Mouse (Mus musculus): ENCODE results near the gene D130052B06Rik. TPM values are rescaled to one million over a fixed set of nuclear protein-coding genes. Genes with fewer than 3 reads are reported as not detected.

The D130052B06Rik gene
- not detected for total RNA-seq (2021)

DNA sequence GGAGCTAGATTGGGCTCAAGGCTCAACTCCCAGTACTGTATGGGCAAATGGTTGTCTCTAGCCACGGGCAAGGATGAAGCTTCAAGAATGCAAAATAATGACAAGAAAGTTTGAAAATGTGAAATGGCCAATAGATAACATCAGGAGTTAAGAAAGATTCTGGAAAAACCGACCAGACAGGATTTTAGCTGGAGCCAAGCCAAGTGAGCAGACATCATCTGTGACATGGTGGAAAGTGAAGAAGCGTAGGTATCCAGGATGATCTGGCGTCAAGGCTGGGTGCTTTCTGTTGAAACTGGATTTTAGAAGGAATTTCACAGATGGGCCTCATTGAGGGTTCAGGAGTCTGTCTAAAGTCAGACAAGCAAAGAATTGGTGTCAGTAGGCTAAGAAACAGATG, at the start of gene D130052B06Rik:
Gene D130052B06Rik, plus strand, starts transcription at position 317 of the 400 bp plus-strand sequence.
- intact Hi-C loops (cut with DNase I): no loop called here
- DNase-seq (ENCODE audit: low spot score in 2 of 2): no peak

DNA sequence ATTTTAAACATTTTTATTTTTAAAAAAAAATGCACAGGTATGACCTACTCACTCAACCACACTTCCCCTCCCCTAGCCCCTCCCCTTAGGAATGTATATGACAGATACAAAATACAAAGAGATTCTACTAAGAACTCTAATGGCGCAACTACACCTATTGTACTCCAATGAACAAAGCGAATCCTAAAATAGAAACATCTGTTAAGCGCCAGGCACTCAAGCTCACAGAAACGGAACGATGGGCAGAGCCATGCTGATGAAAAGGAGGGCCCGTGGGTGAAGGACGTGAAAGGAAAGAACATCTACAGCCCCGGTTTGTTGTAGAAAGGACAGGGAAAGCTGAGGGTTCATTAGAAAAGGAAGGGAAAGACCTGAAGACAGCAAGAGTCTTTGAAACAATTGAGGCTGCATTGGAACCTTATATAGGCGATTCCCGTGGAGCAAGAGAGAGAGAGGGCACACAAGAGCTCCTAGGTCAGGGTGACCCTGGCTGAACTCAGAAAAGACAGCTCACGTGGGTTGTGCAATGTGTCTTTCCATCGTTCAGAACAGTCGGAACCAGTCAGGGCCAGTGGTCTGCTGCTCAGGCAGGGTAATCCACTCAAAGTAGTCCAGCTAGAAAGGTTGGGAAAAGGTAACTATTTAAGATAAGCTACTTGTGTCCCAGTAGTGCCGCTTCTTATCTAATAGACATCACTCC, 48.1 kb upstream of the D130052B06Rik start:
- intact Hi-C loops (cut with DNase I): no loop called here
- DNase-seq (ENCODE audit: low spot score in 2 of 2): no peak

DNA sequence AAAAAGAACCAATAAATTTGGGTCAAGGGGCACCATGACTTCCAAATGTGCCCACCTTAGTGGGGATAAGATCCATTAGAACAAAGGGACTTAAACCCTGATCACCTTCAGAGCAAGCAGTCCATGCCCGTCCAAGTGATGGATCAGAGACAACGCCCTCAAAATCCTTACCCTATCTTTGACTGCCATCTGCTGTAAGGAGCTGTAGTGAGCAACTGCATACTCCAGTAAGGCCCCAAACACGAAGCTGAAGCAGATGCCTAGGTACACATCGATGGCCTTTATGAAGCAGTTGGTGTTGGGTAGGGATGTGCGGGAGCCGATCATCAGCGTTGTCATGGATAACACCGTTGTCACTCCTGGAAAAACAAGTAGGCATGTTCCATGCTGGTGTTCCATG, 45.0 kb upstream of the D130052B06Rik start:
- intact Hi-C loops (cut with DNase I): loop anchor here (2.0 kb wide), 1 partner anchor 377 kb away; no protein-coding TSS in a partner anchor
- no peak for DNase-seq (ENCODE audit: low spot score in 2 of 2)

DNA sequence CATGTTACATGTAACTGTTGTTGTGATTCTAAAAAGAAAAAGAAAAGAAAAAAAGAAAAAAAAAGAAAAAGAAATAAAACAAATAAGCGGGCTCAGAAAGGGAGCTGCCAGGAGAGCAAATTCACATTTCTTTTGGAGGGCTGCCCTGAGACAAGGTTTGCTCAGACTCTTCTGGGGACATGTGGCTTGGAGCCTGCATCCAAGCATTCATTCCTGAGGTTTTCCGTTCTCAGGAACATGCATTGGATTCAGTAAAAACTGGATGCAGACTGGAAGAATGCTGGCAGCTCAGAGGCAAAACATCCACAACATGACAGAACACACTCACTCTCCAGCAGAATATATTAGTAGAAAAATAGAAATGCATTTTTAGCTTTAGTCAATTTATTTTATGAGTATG, 35.2 kb upstream of the D130052B06Rik start:
- intact Hi-C loops (cut with DNase I): no loop called here
- no peak for DNase-seq (ENCODE audit: low spot score in 2 of 2)

DNA sequence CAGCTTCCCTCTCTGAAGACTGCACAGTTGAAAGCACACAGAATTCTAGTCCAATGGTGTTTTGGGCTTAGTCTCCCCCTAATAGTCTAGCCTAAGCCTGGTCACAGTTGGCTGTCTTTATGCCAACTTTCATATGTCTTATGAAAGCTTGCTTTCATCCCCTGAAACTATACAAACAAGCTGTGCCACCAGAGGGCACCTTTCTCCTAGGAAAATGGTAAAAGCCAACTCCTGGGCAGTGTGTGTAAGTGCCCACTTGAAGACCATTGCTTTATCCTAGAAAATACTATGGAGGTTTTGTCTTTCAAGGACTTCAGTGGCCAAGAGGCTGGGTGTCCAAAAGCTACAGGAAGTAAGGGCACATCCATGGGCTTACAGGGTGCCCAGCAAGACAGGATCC, 28.7 kb upstream of the D130052B06Rik start:
- intact Hi-C loops (cut with DNase I): loop anchor here (1.0 to 2.0 kb wide), 2 partner anchors 44 to 150 kb away; no protein-coding TSS in a partner anchor
- DNase-seq (ENCODE audit: low spot score in 2 of 2): peak in 1 of 2 experiments; percentile 23

DNA sequence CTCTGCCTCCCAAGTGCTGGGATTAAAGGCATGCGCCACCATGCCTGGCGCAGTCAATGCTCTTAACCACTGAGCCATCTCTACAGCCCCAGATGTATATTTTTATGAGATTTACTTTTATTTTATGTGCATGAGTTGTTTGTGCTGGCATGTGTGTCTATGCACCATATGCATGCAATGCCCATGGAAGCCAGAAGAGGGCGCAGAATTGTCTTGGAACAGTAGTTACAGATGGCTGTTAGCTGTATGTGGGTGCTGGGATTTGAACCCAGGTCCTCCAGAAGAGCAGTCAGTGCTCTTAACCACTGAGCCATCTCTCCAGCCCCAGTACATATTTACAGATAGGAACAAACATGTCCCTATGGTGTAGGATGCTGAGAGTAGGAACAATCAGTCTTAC, 24.2 kb upstream of the D130052B06Rik start:
- DNase-seq (ENCODE audit: low spot score in 2 of 2): no peak
- intact Hi-C loops (cut with DNase I): no loop called here

DNA sequence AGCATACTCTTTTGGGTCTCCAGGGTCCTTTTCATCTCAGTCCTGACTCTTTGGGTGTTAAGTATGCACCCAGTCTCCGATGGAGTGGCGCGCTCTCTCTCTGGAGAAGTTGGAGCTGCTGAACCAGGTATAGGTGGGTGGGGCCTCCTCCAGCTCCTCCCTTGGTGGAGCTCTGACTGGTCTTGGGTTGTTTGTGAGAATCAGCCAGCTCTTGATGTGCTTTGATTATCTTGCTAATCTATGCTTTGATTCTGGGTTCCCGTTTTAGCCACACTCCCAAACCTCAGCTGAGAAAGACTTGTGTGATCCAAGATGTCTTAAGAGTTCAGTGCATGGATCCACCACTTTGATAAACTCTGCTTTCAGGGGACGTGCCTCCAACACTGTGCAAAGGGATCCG, 20.2 kb upstream of the D130052B06Rik start, which contains the start of gene Gabrp:
Gene Gabrp, minus strand, starts transcription at position 101 of the 400 bp plus-strand sequence.
- intact Hi-C loops (cut with DNase I): no loop called here

DNA sequence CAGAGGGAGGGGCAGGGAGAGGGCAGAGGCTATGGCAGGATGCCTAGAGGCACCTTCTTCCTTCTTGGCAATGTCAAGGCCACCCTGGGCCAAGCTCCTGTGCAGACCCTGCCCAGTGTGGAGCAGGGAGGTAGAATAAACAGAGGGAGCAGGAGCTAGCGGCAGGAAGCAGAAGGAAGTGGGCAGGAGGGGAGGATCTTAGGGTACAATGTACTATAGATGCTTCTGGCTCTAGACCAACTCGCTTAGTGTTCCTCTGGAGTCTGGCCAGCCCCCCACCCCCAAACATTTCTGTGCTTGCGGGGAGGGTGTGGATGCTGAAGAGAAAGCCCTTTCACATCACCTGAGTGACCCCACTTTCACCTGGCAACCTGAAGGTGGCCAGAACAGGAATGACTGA, 19.5 kb upstream of the D130052B06Rik start:
- intact Hi-C loops (cut with DNase I): no loop called here
- DNase-seq (ENCODE audit: low spot score in 2 of 2): no peak

More for the DNA sequence above, 20.2 kb upstream of the D130052B06Rik start, which contains the start of gene Gabrp:
- no peak for DNase-seq (ENCODE audit: low spot score in 2 of 2)

DNA sequence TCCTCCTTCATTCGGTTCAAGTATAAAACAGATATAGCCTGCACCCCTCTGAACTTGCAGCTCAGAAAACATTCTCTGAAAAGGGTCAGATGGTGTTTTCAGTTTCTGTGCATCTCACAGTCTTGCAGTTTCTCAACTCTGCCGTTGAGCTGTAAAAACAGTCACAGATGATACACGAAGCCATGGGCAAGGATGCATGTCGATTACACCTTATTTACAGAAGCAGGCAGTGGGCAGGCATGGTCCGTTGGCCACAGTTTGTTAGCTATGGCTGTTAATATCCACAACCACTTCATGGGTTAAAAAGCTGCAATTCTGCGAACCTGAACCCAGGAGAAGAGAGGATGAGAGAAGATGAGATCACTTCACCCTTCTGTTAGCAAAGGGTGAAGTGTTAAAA, 12.5 kb upstream of the D130052B06Rik start:
- intact Hi-C loops (cut with DNase I): no loop called here
- no peak for DNase-seq (ENCODE audit: low spot score in 2 of 2)

DNA sequence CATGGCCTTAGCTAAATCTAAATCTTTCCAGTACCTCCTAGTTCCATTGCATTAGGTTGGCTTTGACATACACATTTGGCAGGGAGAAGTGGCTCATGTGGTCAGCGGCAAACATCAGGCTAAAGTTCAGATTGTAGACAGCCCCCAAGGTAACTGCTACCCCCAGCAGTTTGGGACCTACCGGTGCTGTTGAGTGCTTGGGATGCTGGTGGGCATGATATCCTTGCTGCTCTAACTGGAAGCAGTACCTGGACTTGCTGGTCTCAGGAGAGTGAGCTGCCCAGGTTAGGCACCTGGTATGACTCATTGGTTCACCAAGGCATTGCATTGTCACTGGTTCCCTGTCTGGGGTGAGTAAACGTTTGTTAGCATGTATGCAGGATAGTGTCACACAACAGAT, 8.3 kb upstream of the D130052B06Rik start:
- intact Hi-C loops (cut with DNase I): no loop called here
- DNase-seq (ENCODE audit: low spot score in 2 of 2): no peak

DNA sequence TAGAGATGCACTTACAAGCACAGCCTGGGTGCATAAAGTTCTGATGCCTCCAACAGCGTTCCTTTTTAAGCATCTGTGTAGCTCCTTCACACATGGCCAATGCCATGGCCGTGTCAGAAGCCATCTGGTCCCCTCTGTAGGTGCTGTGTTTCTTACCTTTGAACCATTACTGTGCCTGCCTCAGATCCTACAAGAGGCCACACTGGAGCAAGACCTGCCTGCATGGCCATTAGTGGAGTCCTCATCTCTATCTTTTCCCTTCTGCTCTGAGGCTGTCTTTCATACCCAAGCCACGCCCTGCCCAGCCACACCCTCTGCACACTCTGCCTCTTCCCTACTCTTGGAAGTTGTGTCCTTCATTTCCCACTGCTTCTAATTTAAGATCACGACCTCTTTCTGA, 6.3 kb upstream of the D130052B06Rik start:
- intact Hi-C loops (cut with DNase I): no loop called here
- no peak for DNase-seq (ENCODE audit: low spot score in 2 of 2)

DNA sequence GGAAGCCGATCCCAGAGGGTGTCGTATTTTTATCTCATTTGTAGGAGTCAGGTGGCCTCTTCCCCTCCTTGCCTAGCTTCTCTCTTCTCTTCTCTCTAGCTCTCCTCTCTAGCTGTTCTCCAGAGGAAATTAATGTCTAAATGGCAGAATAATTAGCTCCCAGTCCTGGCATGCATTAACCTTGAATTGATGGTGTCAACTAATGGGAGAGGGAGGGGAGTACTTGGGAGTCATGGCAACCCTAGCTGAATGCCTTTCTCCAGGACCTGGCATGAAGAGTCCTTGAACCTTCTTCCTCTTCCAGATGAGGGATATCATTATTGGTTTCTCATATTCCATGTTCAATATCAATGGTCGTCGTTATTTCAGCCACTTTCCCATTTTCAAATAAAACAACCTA, 2.4 kb upstream of the D130052B06Rik start:
- intact Hi-C loops (cut with DNase I): no loop called here
- DNase-seq (ENCODE audit: low spot score in 2 of 2): no peak

DNA sequence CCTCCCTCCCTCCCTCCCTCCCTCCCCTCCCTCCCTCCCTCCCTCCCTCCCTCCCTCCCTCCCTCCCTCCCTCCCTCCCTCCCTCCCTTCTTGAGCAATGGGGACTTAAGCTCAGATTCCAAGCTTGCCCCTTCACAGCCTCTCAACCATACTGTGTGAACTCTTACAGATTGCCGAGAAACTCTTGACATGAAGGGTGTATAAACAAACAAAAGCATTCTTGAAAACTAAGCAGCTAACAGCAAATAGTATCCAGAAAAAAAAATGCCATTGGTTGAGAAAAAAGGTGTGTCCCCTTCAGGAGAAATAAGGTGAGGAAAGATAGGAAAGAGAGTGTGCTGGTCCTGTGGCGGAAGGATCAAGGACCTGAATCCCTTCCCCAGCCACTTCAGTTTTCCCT, 4.1 kb downstream of the D130052B06Rik start:
- DNase-seq (ENCODE audit: low spot score in 2 of 2): no peak
- intact Hi-C loops (cut with DNase I): no loop called here

DNA sequence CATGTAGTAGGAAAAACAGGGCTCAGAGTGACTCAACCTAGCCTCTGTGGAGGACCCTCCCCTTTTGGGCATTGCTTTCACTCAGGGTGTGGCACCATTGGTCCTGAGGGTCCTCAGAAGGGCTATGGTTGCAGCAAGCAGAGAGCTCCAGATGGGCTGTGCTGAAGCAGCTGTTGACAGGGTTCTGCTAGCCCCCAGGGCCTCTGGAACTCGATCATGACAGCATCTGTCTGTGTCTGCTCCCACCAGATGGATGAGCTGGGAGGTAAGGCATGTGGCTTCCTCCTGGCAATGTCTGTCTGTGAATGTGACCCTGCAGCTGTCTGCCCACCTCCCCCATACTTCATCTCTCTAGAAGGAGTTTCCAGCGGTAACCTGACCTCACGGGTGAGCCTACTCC, 8.7 kb downstream of the D130052B06Rik start:
- DNase-seq (ENCODE audit: low spot score in 2 of 2): no peak
- intact Hi-C loops (cut with DNase I): no loop called here

DNA sequence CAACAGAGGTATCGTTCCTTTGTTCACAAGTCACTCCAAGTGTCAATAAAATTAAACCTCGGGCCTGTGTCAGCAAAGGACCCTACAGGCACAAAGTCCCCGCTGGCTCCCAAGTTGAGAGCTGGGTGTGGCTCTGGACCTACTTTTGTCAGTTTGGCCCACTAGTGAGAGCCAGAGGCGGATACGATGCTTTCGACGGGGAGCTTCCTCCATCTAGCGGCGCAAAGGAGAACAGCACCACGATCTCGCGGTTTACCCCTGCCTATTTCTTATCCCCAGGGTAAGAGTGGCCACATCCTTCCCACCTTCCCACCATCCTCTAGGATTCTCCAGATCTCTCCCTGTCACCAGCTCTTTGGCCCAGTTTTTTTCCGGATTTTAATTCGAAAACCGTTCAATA, 15.1 kb downstream of the D130052B06Rik start:
- intact Hi-C loops (cut with DNase I): loop anchor here (1.0 to 5.0 kb wide), 2 partner anchors 44 to 437 kb away; no protein-coding TSS in a partner anchor

DNA sequence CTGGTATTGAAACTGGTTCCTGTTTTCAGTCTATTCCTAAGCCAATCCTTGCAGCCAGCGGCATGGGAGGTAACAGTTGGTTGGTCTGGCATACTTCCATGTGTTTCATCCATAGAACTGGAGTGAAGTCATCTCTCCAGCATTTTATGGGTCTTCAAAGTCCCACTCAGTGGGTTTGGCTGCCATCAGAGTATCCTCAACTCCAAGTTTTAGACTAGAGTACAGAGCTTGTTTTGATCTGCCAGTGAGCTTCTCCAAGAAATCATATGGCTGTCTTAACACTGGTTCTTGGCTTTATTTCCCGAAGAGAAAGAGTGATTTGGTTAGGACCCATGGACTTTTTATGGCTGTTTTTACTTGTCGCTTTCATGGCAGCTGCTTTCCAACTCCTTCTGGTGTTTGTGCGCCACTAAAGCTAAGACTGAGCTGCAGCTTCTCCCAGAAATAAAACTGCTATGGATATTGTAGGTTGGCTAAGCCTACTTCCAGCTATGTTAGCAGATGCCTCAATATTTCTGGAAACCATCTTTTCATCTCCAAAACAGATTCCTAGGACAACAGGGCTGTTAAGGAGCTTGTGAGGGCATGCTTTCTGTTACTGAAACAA, 28.1 kb downstream of the D130052B06Rik start:
- DNase-seq (ENCODE audit: low spot score in 2 of 2): peak; percentile 11 to 23
- intact Hi-C loops (cut with DNase I): no loop called here

More for the DNA sequence above, 15.1 kb downstream of the D130052B06Rik start:
- DNase-seq (ENCODE audit: low spot score in 2 of 2): peak; percentile 53 to 62

DNA sequence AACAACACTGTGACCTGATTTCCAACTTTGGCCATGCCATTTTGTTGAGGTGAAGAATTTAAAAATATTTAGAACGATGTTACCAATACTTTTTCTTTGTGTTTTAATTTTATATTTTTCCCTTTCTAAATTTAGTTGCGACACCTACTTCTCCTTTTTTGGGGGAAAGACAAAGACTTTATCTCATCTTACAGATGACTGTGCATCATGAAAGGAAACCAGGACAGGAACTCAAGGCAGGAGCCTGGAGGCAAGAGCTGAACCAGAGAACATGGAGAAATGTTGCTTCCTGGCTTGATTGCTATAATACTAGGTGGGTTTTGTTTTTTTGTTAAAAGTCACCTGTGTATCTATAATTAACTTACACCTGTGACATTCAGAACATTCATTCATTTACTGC, 38.0 kb downstream of the D130052B06Rik start:
- intact Hi-C loops (cut with DNase I): no loop called here
- no peak for DNase-seq (ENCODE audit: low spot score in 2 of 2)

DNA sequence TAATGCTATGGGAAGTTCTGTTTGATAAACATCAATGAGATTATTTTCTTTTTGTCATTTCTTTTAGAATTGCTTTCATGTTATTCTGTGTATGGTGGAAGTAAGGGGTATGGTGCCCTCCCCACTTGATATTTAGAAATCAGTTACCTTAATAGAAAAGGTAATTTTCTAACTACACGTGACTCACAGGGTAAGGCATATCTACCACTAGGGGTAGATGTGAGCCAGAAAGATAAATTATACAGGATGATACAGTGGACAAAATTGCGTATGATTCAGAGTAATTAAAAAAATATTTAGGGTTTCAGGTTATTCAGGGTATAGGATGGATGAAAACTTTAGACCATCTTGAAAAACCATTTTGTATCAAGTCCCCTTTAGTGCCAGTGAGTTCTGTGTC, 50.3 kb downstream of the D130052B06Rik start:
- no peak for DNase-seq (ENCODE audit: low spot score in 2 of 2)

DNA sequence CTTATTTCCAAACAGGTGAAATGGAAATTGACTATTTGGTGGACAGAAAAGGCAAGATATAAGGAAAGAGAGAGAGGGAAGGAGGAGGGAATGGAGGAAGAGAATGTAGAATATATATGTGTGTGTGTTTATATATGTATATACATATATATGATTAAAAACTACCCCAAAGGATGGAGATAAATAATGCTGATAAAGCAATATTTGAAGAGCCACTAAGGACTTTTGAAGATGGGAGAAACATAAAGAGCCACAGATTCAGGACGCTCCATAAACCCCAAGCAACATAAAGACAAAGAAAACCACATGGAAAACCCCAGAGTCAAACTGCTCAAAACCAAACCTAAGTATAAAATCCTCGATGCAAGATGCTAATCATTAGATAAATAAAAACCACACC, 55.4 kb downstream of the D130052B06Rik start:
- no peak for DNase-seq (ENCODE audit: low spot score in 2 of 2)
- intact Hi-C loops (cut with DNase I): no loop called here

More for the DNA sequence above, 50.3 kb downstream of the D130052B06Rik start:
- intact Hi-C loops (cut with DNase I): no loop called here

DNA sequence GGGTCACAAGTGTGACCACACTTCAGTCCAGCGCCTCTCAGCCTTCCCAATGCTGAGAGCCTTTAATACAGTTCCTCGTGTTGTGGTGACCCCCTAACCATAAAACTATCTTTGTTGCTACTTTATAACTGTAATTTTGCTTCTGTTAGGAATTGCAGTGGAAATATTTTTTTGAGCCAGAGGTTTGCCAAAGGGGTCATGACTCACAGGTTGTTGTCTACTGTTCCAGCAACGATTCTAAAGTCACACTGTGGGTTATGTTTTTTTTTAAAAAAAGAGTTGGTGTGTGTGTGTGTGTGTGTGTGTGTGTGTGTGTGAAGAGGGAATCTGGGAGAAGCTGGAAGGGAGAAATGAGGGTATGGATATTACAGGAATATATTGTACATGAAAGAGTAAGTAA, 56.1 kb downstream of the D130052B06Rik start:
- intact Hi-C loops (cut with DNase I): no loop called here
- no peak for DNase-seq (ENCODE audit: low spot score in 2 of 2)

Data from left cerebral cortex, postnatal 36 days (tissue).